Mouse (Mus musculus): ENCODE data around the gene Kif2c.

Kif2c gene

GRCm38 (mm10) chr4:117120052-117120444, 62.4 kb downstream of the Kif2c start:
- in situ Hi-C loops (cut with MboI) = loop anchor here (10.0 kb wide), 1 partner anchor 125 kb away; the partner anchor contains the start of genes Hectd3 and Urod

- in situ Hi-C loops (cut with MboI) = loop anchor here (10.0 kb wide), 1 partner anchor 125 kb away; the partner anchor contains the start of genes Hectd3 and Urod
These were observed 62.8 kb downstream of the Kif2c start for GRCm38 (mm10) chr4:117119636-117120035.

DNA sequence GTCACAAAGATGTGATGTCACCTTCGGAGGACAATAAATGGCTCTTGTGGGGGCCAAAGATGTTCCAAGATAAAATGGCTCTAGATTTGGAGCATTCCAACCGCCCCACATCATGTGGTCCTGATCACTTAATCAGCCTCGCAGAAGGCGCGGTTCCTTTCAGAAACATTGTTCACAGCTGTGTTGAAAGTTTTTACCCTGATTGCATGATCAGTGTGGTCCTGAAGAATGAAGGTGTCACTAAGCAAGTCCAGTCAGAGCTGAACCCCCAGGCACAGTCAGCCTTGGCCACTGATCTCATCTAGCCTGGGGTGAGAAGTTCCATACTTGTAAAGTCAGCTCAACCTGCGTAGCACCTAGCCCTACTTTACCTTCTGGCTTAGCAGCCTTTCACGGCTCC, 64.5 kb downstream of the Kif2c start:
- in situ Hi-C loops (cut with MboI) = no loop called here

DNA sequence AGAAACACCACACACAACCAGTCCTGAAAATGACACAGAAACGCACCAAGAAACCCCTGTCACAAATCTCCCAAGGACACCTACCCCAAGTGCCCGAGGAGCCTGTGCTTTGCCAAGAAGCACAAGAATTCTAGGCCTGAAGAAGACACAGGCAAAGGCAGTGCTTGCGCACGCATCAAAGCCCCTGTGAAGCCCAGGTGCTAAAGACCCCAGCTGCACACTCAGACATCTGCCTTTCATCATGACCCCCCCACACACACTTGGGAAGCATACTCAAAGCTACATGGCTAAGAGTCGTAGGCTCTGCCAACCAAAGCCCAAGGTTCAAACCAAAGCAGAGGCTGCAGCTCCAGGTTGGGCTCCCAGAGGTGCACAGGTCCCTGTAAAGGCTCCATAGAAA, 66.8 kb downstream of the Kif2c start:
- in situ Hi-C loops (cut with MboI) = no loop called here

DNA sequence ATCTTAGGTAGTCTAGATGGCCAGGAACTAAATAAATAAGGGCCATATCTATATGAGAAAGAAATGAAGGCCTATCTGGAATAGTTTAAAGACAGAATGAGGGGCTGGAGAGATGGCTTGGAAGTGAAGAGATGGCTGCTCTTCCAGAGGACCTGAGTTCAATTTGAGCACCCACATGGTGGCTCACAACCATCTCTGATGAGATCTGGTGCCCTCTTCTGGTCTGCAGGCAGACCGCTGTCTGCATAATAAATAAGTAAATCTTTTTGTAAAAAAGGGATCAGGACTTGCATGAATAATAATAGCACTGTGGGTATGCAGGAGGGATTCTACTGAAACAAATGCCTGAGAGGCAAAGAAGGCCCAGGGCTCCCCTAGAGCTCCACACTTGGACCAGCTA, 69.2 kb downstream of the Kif2c start:
- in situ Hi-C loops (cut with MboI) = no loop called here

- in situ Hi-C loops (cut with MboI) = no loop called here
These were observed 71.5 kb downstream of the Kif2c start for GRCm38 (mm10) chr4:117110985-117111384.

GRCm38 (mm10) chr4:117110249-117110648, 72.2 kb downstream of the Kif2c start:
- in situ Hi-C loops (cut with MboI) = no loop called here
